Mouse (Mus musculus) adrenal gland, postnatal 4 days (tissue): ENCODE data around the gene Olfr1475. TPM values are rescaled to one million over a fixed set of nuclear protein-coding genes. Genes with fewer than 3 reads are reported as not detected.
"Not testable (repeated sequence)": the region's sequence is repeated elsewhere in the genome, so short reads cannot be mapped to it uniquely, and the experiment has no call there.

Source experiments
- DNase-seq, 2 experiments: peaks; one replicate each; pipeline ENCODE4 v3.0.0; 2021 to 2022; ENCODE audit warnings: low spot score in 2 of 2, mixed read lengths in 2 of 2
- long read RNA-seq, 2 experiments: library from polyadenylated mRNA; stranded (forward); transcript quantifications; one replicate each; pipeline ENCODE4 v2.0.0; 2021
- total RNA-seq, 2 experiments: library from RNA; stranded (reverse); gene quantifications; 2 replicates each; pipeline ENCODE4 v1.2.3; 2021

The Olfr1475 gene
- not detected for total RNA-seq
- long read RNA-seq, experiment 1: 0 reads
- long read RNA-seq, experiment 2: 0 reads

- no peak for DNase-seq
Measured at GRCm38 (mm10) chr19:13480096-13480495, at the start of gene Olfr1475. Olfr1475 (minus strand) TSS chr19:13480196.

- no peak for DNase-seq
Measured at GRCm38 (mm10) chr19:13527613-13528012, 47.6 kb upstream of the Olfr1475 start, which contains the start of gene Olfr1480. Olfr1480 (plus strand) TSS chr19:13527913.

GRCm38 (mm10) chr19:13500246-13500645 lies 20.2 kb upstream of the Olfr1475 start, which contains the start of gene Olfr1477:
Olfr1477 (plus strand) TSS chr19:13500546.
- DNase-seq: no peak

GRCm38 (mm10) chr19:13469265-13469664 lies 10.7 kb downstream of the Olfr1475 start, which contains the start of gene Olfr1474:
Olfr1474 (plus strand) TSS chr19:13469565.
- DNase-seq: not testable (repeated sequence)

- no peak for DNase-seq
Measured at GRCm38 (mm10) chr19:13455986-13456385, 24.0 kb downstream of the Olfr1475 start, which contains the start of gene Olfr1472. Olfr1472 (minus strand) TSS chr19:13456086.

- not testable (repeated sequence) for DNase-seq
Measured at GRCm38 (mm10) chr19:13443109-13443508, 36.9 kb downstream of the Olfr1475 start, which contains the start of gene Olfr1471. Olfr1471 (plus strand) TSS chr19:13443409.

Other genes with a start within 250 kb of the Olfr1475 start
- not detected for gene Olfr1463, start 248.9 kb downstream of the Olfr1475 start, total RNA-seq
- not detected for gene Olfr1465, start 164.7 kb downstream of the Olfr1475 start, total RNA-seq
- gene Olfr1466, start 141.3 kb downstream of the Olfr1475 start, total RNA-seq: not detected
- not detected for gene Olfr1467, start 118.0 kb downstream of the Olfr1475 start, total RNA-seq
- gene Olfr1469, start 72.3 kb downstream of the Olfr1475 start, total RNA-seq: not detected
- not detected for gene Olfr1471, start 36.8 kb downstream of the Olfr1475 start, total RNA-seq
- not detected for gene Olfr1472, start 24.1 kb downstream of the Olfr1475 start, total RNA-seq
- gene Olfr1474, start 10.6 kb downstream of the Olfr1475 start, total RNA-seq: not detected
- not detected for gene Olfr1477, start 20.4 kb upstream of the Olfr1475 start, total RNA-seq
- gene Olfr1480, start 47.7 kb upstream of the Olfr1475 start, total RNA-seq: not detected
- gene Olfr1484, start 103.3 kb upstream of the Olfr1475 start, total RNA-seq: not detected
- gene Olfr1487, start 137.2 kb upstream of the Olfr1475 start, total RNA-seq: not detected
- gene Olfr1489, start 151.4 kb upstream of the Olfr1475 start, total RNA-seq: not detected
- gene Olfr1490, start 170.9 kb upstream of the Olfr1475 start, total RNA-seq: not detected
- gene Olfr1491, start 217.1 kb upstream of the Olfr1475 start, total RNA-seq: not detected
- not detected for gene Olfr1493-ps1, start 243.1 kb upstream of the Olfr1475 start, total RNA-seq